Mouse (Mus musculus) heart, postnatal 0 days (tissue): Measurements from ENCODE around the gene Lin28a.

ENCODE experiments used
- CTCF ChIP-seq: IDR thresholded peaks from 2 replicates; pipeline ENCODE4 v1.5.1; 2016; ENCODE audit warnings: antibody characterized with exemption, control low read depth, low read depth
- EP300 ChIP-seq: IDR thresholded peaks from 2 replicates; pipeline ENCODE4 v1.6.1; 2016; ENCODE audit warnings: antibody characterized with exemption, low read depth

DNA sequence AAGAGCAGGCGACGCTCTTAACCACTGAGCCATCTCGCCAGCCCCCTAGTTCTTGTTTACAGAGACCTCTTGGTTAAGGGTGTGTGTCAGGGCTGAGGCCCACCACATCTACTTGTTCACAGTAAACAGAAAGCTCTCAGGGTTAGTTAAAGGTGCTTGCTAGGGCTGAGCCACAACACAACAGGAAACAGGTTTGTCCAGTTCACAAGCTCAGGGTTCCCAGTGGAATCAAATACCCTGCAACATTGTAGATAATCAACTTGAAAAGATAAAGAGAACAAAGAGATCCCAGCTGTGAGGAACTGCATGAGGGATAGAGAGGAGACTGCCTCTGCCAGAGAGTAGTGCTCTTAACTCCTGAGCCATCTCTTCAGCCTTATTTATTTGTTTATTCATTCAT, 11.8 kb downstream of the Lin28a start:
- TF ChIP-seq EP300 (no peak), CTCF (no peak)
